Mouse (Mus musculus) lung, postnatal 0 days (tissue): ENCODE results near the gene P2ry14.

Experiments used
- CTCF ChIP-seq: IDR thresholded peaks from 2 replicates; pipeline ENCODE4 v1.5.1; 2016; ENCODE audit warnings: antibody characterized with exemption, mild to moderate bottlenecking
- EP300 ChIP-seq: IDR thresholded peaks from 2 replicates; pipeline ENCODE4 v1.6.1; 2016; ENCODE audit warnings: antibody characterized with exemption, mild to moderate bottlenecking, control low read depth

GRCm38 (mm10) chr3:59101218-59101986 lies 52.0 kb downstream of the P2ry14 start, which contains the start of gene Gpr171:
- TF ChIP-seq EP300 (no peak), CTCF (no peak)
